Comparison of ENCODE assay signal across 27 mouse cellular contexts in genomic region chr11:51662632-51663031, GRCm38 (mm10). TPM values are rescaled to one million over a fixed set of nuclear protein-coding genes. Genes with fewer than 3 reads are reported as not detected.
A peak's percentile ranks its signal among the peaks of the same experiment; 100 is the strongest.
DNase-seq lines count a peak whose midpoint lies in the region; ATAC-seq and TF ChIP-seq lines count a peak whose summit lies in the region.
"Had no signal": no experiment of that assay in that cellular context is flagged by ENCODE, and none has a peak within 500 bp of the region (broad histone marks: within the 10 kb centered on the region; RNA-seq: fewer than 3 reads in every experiment).

No protein-coding gene starts in this region.

- no peak for TF ChIP-seq CTCF in heart, adult 2 months (IDR thresholded peaks at IDR 0.05)

- intact Hi-C loops in heart, adult 2 months (cut with DNase I): no loop called here

- TF ChIP-seq POLR2A in heart, adult 2 months (IDR thresholded peaks at IDR 0.05; ENCODE audit: insufficient read depth, low read depth, low read length): no peak

- H3K9me3 ChIP-seq in midbrain, embryonic 11.5 days (ENCODE audit: control insufficient read depth, low read length): no peaks in the 10 kb centered on the region
- H3K9me3 ChIP-seq in midbrain, embryonic 15.5 days: no peaks in the 10 kb centered on the region
- H3K9me3 ChIP-seq: embryonic facial prominence, embryonic 13.5 days; embryonic facial prominence, embryonic 15.5 days; forebrain, embryonic 10.5 days; forebrain, embryonic 12.5 days; G1E had no signal

- peak; percentile 81 for DNase-seq in heart, adult 11 months
- no peak for DNase-seq in heart, adult 2 months
- peak; percentile 33 for DNase-seq in midbrain, embryonic 11.5 days (ENCODE audit: low spot score, missing footprints)
- DNase-seq in MN1 (ENCODE audit: low spot score): peak; percentile 36
- DNase-seq in adrenal gland, adult 8-10 months: no peak
- DNase-seq: adrenal gland, postnatal 10 days; adrenal gland, postnatal 25 days; B cell, adult 2 months; cerebellum, adult 11 months; cerebellum, adult 18-20 months; cerebellum, adult 8-10 months; cerebellum, adult 9-11 months; cerebellum, postnatal 14 days; cerebellum, postnatal 36 days; embryo, embryonic 11 days had no signal

- H3K27me3 ChIP-seq in heart, adult 2 months (ENCODE audit: control insufficient read depth, insufficient read depth, low read length): no peaks in the 10 kb centered on the region
- no peaks in the 10 kb centered on the region for H3K27me3 ChIP-seq in midbrain, embryonic 11.5 days (ENCODE audit: control insufficient read depth, insufficient read depth, low read length)
- no peaks in the 10 kb centered on the region for H3K27me3 ChIP-seq in midbrain, embryonic 15.5 days (replicated peaks)
- H3K27me3 ChIP-seq: CH12.LX; embryonic facial prominence, embryonic 13.5 days; embryonic facial prominence, embryonic 15.5 days; forebrain, embryonic 12.5 days had no signal

- no peak overlapping the region for H3K4me3 ChIP-seq in heart, adult 2 months
- H3K4me3 ChIP-seq in midbrain, embryonic 11.5 days (ENCODE audit: low read depth, low read length): no peak overlapping the region
- H3K4me3 ChIP-seq in midbrain, embryonic 15.5 days: no peak overlapping the region
- H3K4me3 ChIP-seq: embryonic facial prominence, embryonic 13.5 days; embryonic facial prominence, embryonic 15.5 days; erythroblast, embryonic 14.5 days; forebrain, embryonic 10.5 days; forebrain, embryonic 12.5 days had no signal

- TF ChIP-seq EP300 in heart, adult 2 months (IDR thresholded peaks at IDR 0.05; ENCODE audit: insufficient read depth, low read depth, low read length): no peak

- no peak overlapping the region for H3K9ac ChIP-seq in heart, adult 2 months (ENCODE audit: low read depth, low read length)
- H3K9ac ChIP-seq in midbrain, embryonic 11.5 days (ENCODE audit: low read length): no peak overlapping the region
- H3K9ac ChIP-seq in midbrain, embryonic 15.5 days: no peak overlapping the region
- H3K9ac ChIP-seq: embryonic facial prominence, embryonic 13.5 days; embryonic facial prominence, embryonic 15.5 days; forebrain, embryonic 12.5 days had no signal

- 71% methylated on average over 7 of the region's 7 CpGs for WGBS in heart, adult 2 months
- WGBS in midbrain, embryonic 11.5 days: 81% methylated on average over 7 of the region's 7 CpGs
- WGBS in midbrain, embryonic 15.5 days: 76% methylated on average over 7 of the region's 7 CpGs

- no peaks in the 10 kb centered on the region for H3K79me2 ChIP-seq in heart, adult 2 months (replicated peaks; ENCODE audit: control insufficient read depth, insufficient read depth, low read length)

- H3K36me3 ChIP-seq in heart, adult 2 months (ENCODE audit: control insufficient read depth, insufficient read depth, low read length): no peaks in the 10 kb centered on the region
- no peaks in the 10 kb centered on the region for H3K36me3 ChIP-seq in midbrain, embryonic 11.5 days (ENCODE audit: control insufficient read depth, insufficient read depth, low read length)
- H3K36me3 ChIP-seq in midbrain, embryonic 15.5 days (replicated peaks): no peaks in the 10 kb centered on the region
- H3K36me3 ChIP-seq: embryonic facial prominence, embryonic 13.5 days; embryonic facial prominence, embryonic 15.5 days; forebrain, embryonic 10.5 days; forebrain, embryonic 12.5 days; G1E had no signal

- ATAC-seq in midbrain, embryonic 11.5 days (ENCODE audit: low FRiP score): no peak
- ATAC-seq in midbrain, embryonic 15.5 days (replicated peaks): no peak
- ATAC-seq: activated CD4-positive, CD25-positive, alpha-beta regulatory T cell, adult 4 months; CD4-positive, CD25-positive, alpha-beta regulatory T cell, adult 4 months; forebrain, embryonic 14.5 days; forebrain, embryonic 16.5 days had no signal

- peaks cover 3% of the 10 kb centered on the region for H3K4me1 ChIP-seq in heart, adult 2 months (ENCODE audit: control insufficient read depth, insufficient read depth, low read length)
- no peaks in the 10 kb centered on the region for H3K4me1 ChIP-seq in midbrain, embryonic 11.5 days (ENCODE audit: control insufficient read depth, insufficient read depth, low read length)
- H3K4me1 ChIP-seq in midbrain, embryonic 15.5 days: no peaks in the 10 kb centered on the region
- H3K4me1 ChIP-seq: forebrain, embryonic 10.5 days; forebrain, embryonic 12.5 days had no signal

- H3K4me2 ChIP-seq in midbrain, embryonic 11.5 days: no peak overlapping the region
- H3K4me2 ChIP-seq in midbrain, embryonic 15.5 days: no peak overlapping the region
- H3K4me2 ChIP-seq: embryonic facial prominence, embryonic 13.5 days; embryonic facial prominence, embryonic 15.5 days; forebrain, embryonic 12.5 days had no signal

- H3K27ac ChIP-seq in heart, adult 2 months: no peak overlapping the region
- no peak overlapping the region for H3K27ac ChIP-seq in midbrain, embryonic 11.5 days (ENCODE audit: low read depth, low read length)
- no peak overlapping the region for H3K27ac ChIP-seq in midbrain, embryonic 15.5 days
- H3K27ac ChIP-seq: embryonic facial prominence, embryonic 13.5 days; embryonic facial prominence, embryonic 15.5 days; forebrain, embryonic 10.5 days; forebrain, embryonic 12.5 days had no signal

RNA-seq across cellular contexts. Expression of gene D930048N14Rik, which starts 11.9 kb away (rescaled TPM):
- total RNA-seq in heart, adult 2 months (2021): under 1 TPM; 0.60 to 0.68 TPM
- polyA plus RNA-seq in heart, adult 2 months (2012; rRNA removed): 3.7 and 5.0 TPM in 2 replicates
- 0.18 and 0.52 TPM in 2 replicates for polyA plus RNA-seq in midbrain, embryonic 11.5 days (2014; fragmentation: Nextera tagmentation; extraction: Ambion mirVana)
- polyA plus RNA-seq in midbrain, embryonic 15.5 days (2015; fragmentation: Nextera tagmentation; extraction: Ambion mirVana): 0.91 and 0.94 TPM in 2 replicates
- 1 to 10 TPM; 1.6 to 5.4 (median 2.8) TPM for total RNA-seq in adrenal gland, adult 8-10 months (2022)
- polyA plus RNA-seq: erythroblast, embryonic 14.5 days; G1E had no signal

RNA-seq across cellular contexts. Expression of gene N4bp3, which starts 12.0 kb away (rescaled TPM):
- 10 to 100 TPM; 10.2 to 10.7 TPM for total RNA-seq in heart, adult 2 months (2021)
- polyA plus RNA-seq in heart, adult 2 months (2012; rRNA removed): 8.2 and 8.6 TPM in 2 replicates
- 6.3 and 9.2 TPM in 2 replicates for polyA plus RNA-seq in midbrain, embryonic 11.5 days (2014; fragmentation: Nextera tagmentation; extraction: Ambion mirVana)
- 20.5 and 21.1 TPM in 2 replicates for polyA plus RNA-seq in midbrain, embryonic 15.5 days (2015; fragmentation: Nextera tagmentation; extraction: Ambion mirVana)
- total RNA-seq in adrenal gland, adult 8-10 months (2022): 10 to 100 TPM in 1 of 4 experiments, 1 to 10 TPM in 3; 8.2 to 10.6 (median 8.5) TPM

RNA-seq across cellular contexts. Expression of gene 0610009B22Rik, which starts 26.0 kb away (rescaled TPM):
- 10 to 100 TPM; 41.7 to 42.3 TPM for total RNA-seq in heart, adult 2 months (2021)
- polyA plus RNA-seq in heart, adult 2 months (2012; rRNA removed): 25.1 and 40.7 TPM in 2 replicates
- polyA plus RNA-seq in midbrain, embryonic 11.5 days (2014; fragmentation: Nextera tagmentation; extraction: Ambion mirVana): 98.9 and 103 TPM in 2 replicates
- 81.7 and 86.0 TPM in 2 replicates for polyA plus RNA-seq in midbrain, embryonic 15.5 days (2015; fragmentation: Nextera tagmentation; extraction: Ambion mirVana)
- 10 to 100 TPM; 45.7 to 63.8 (median 50.0) TPM for total RNA-seq in adrenal gland, adult 8-10 months (2022)

RNA-seq across cellular contexts. Expression of gene Rmnd5b, which starts 26.9 kb away (rescaled TPM):
- 10 to 100 TPM; 14.0 to 15.0 TPM for total RNA-seq in heart, adult 2 months (2021)
- polyA plus RNA-seq in heart, adult 2 months (2012; rRNA removed): 24.8 and 32.8 TPM in 2 replicates
- polyA plus RNA-seq in midbrain, embryonic 11.5 days (2014; fragmentation: Nextera tagmentation; extraction: Ambion mirVana): 40.4 and 41.5 TPM in 2 replicates
- polyA plus RNA-seq in midbrain, embryonic 15.5 days (2015; fragmentation: Nextera tagmentation; extraction: Ambion mirVana): 83.7 and 89.3 TPM in 2 replicates
- total RNA-seq in adrenal gland, adult 8-10 months (2022): 10 to 100 TPM; 42.4 to 60.2 (median 51.6) TPM

RNA-seq across cellular contexts. Expression of gene Nhp2, which starts 43.1 kb away (rescaled TPM):
- total RNA-seq in heart, adult 2 months (2021): 10 to 100 TPM; 18.4 to 24.8 TPM
- 18.5 and 19.0 TPM in 2 replicates for polyA plus RNA-seq in heart, adult 2 months (2012; rRNA removed)
- 152 and 167 TPM in 2 replicates for polyA plus RNA-seq in midbrain, embryonic 11.5 days (2014; fragmentation: Nextera tagmentation; extraction: Ambion mirVana)
- polyA plus RNA-seq in midbrain, embryonic 15.5 days (2015; fragmentation: Nextera tagmentation; extraction: Ambion mirVana): 91.5 and 95.2 TPM in 2 replicates
- 10 to 100 TPM; 52.2 to 75.1 (median 56.2) TPM for total RNA-seq in adrenal gland, adult 8-10 months (2022)

Comparison
In these comparisons a context has a peak if more than half of its experiments do, and no peak if none do; other contexts are left out.
1. DNase-seq: peak in heart, adult 11 months (single experiment), midbrain, embryonic 11.5 days (single experiment) and MN1 (single experiment); none in heart, adult 2 months (0 of 2) and adrenal gland, adult 8-10 months (single experiment).